Mouse (Mus musculus) cerebellum, adult 18-20 months (tissue): Measurements from ENCODE around the gene Mylk.
"Not testable (repeated sequence)": the region's sequence is repeated elsewhere in the genome, so short reads cannot be mapped to it uniquely, and the experiment has no call there.

ENCODE experiments used
- DNase-seq, 2 experiments: peaks; one replicate each; pipeline ENCODE4 v3.0.0; 2021

Mylk gene

GRCm38 (mm10) chr16:34770127-34770526 is 25.1 kb downstream of the Mylk start:
- DNase-seq: no peak

GRCm38 (mm10) chr16:34772445-34773032 is 27.5 kb downstream of the Mylk start:
- DNase-seq: no peak

GRCm38 (mm10) chr16:34782442-34782841 is 37.4 kb downstream of the Mylk start:
- no peak for DNase-seq

GRCm38 (mm10) chr16:34783536-34783935 is 38.5 kb downstream of the Mylk start:
- DNase-seq: no peak

- no peak for DNase-seq
These were observed 39.7 kb downstream of the Mylk start for GRCm38 (mm10) chr16:34784675-34785074.

- DNase-seq: no peak
These were observed 47.5 kb downstream of the Mylk start for GRCm38 (mm10) chr16:34792555-34792954.

GRCm38 (mm10) chr16:34793000-34793399 is 48.0 kb downstream of the Mylk start:
- no peak for DNase-seq

GRCm38 (mm10) chr16:34801222-34801621 is 56.2 kb downstream of the Mylk start:
- no peak for DNase-seq

- no peak for DNase-seq
These were observed 59.4 kb downstream of the Mylk start for GRCm38 (mm10) chr16:34804286-34805010.

- DNase-seq: no peak
These were observed 62.1 kb downstream of the Mylk start for GRCm38 (mm10) chr16:34806883-34807767.

GRCm38 (mm10) chr16:34807768-34808275 is 62.8 kb downstream of the Mylk start:
- no peak for DNase-seq

GRCm38 (mm10) chr16:34812165-34812564 is 67.2 kb downstream of the Mylk start:
- DNase-seq: no peak

- DNase-seq: not testable (repeated sequence)
These were observed 68.2 kb downstream of the Mylk start for GRCm38 (mm10) chr16:34813161-34813560.

GRCm38 (mm10) chr16:34813570-34813969 is 68.6 kb downstream of the Mylk start:
- DNase-seq: no peak

- DNase-seq: no peak
These were observed 69.6 kb downstream of the Mylk start for GRCm38 (mm10) chr16:34814612-34815011.

- no peak for DNase-seq
These were observed 71.5 kb downstream of the Mylk start for GRCm38 (mm10) chr16:34816548-34816947.

- DNase-seq: no peak
These were observed 80.2 kb downstream of the Mylk start for GRCm38 (mm10) chr16:34825111-34825744.

- DNase-seq: no peak
These were observed 89.5 kb downstream of the Mylk start for GRCm38 (mm10) chr16:34834477-34834876.

GRCm38 (mm10) chr16:34839004-34839703 is 94.1 kb downstream of the Mylk start:
- DNase-seq: no peak

GRCm38 (mm10) chr16:34839704-34840331 is 94.8 kb downstream of the Mylk start:
- DNase-seq: no peak

GRCm38 (mm10) chr16:34844783-34845182 is 99.8 kb downstream of the Mylk start:
- DNase-seq: no peak

GRCm38 (mm10) chr16:34847638-34848037 is 102.6 kb downstream of the Mylk start:
- no peak for DNase-seq
